In the genomic region with DNA sequence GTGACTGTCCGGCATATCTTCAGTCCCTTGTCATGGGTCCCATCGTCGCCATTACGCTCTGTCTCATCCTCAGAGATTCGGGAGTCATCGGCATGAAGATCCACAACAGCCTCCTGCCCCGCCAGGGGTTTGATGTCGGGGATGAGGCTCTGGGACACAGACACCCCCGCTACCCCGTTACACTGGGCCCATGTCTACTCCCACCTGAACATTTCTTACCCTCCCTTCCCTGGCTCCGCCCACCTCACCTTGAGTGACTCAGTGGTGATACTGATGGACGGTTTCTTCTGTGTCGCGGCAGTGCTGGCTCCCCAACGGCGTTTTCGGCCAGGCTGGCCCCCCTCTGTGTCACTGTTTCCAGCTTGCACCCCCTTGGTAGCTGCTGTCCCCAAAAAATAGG, we compare ENCODE assay signal across 43 mouse cellular contexts. TPM values are rescaled to one million over a fixed set of nuclear protein-coding genes. Genes with fewer than 3 reads are reported as not detected.
"Had no signal": no experiment of that assay in that cellular context is flagged by ENCODE, and none has a peak within 500 bp of the region (broad histone marks: within the 10 kb centered on the region; RNA-seq: fewer than 3 reads in every experiment).

No protein-coding gene starts in this region.

- H3K4me3 ChIP-seq: limb, embryonic 10.5 days; limb, embryonic 12.5 days; limb, embryonic 13.5 days; limb, embryonic 15.5 days; liver, embryonic 12.5 days; liver, embryonic 13.5 days; liver, embryonic 15.5 days; lung, embryonic 15.5 days; megakaryocyte, embryonic 14.5 days; midbrain, embryonic 10.5 days; midbrain, embryonic 12.5 days; midbrain, embryonic 13.5 days; midbrain, embryonic 15.5 days; myocyte had no signal

- H3K27me3 ChIP-seq: limb, embryonic 12.5 days; limb, embryonic 13.5 days; limb, embryonic 15.5 days; liver, embryonic 12.5 days; liver, embryonic 13.5 days; liver, embryonic 15.5 days; lung, embryonic 15.5 days; megakaryocyte, embryonic 14.5 days; midbrain, embryonic 12.5 days; midbrain, embryonic 13.5 days; midbrain, embryonic 15.5 days had no signal

- DNase-seq: left cerebral cortex, postnatal 4 days; liver; liver, embryonic 13.5 days; liver, postnatal 0 days; lung, postnatal 10 days; lung, postnatal 14 days; midbrain, embryonic 14.5 days had no signal

- H3K9ac ChIP-seq: limb, embryonic 12.5 days; limb, embryonic 13.5 days; limb, embryonic 15.5 days; liver, embryonic 12.5 days; liver, embryonic 13.5 days; liver, embryonic 14.5 days; liver, embryonic 15.5 days; liver, postnatal 0 days; lung, embryonic 14.5 days; lung, embryonic 15.5 days; midbrain, embryonic 12.5 days; midbrain, embryonic 13.5 days; midbrain, embryonic 15.5 days had no signal

- H3K4me2 ChIP-seq: limb, embryonic 12.5 days; limb, embryonic 13.5 days; limb, embryonic 15.5 days; liver, embryonic 11.5 days; liver, embryonic 12.5 days; liver, embryonic 13.5 days; liver, embryonic 15.5 days; lung, embryonic 14.5 days; lung, embryonic 15.5 days; midbrain, embryonic 11.5 days; midbrain, embryonic 12.5 days; midbrain, embryonic 13.5 days; midbrain, embryonic 15.5 days had no signal

- H3K9me3 ChIP-seq: limb, embryonic 10.5 days; limb, embryonic 12.5 days; limb, embryonic 13.5 days; limb, embryonic 15.5 days; liver, embryonic 12.5 days; liver, embryonic 13.5 days; liver, embryonic 15.5 days; lung, embryonic 15.5 days; megakaryocyte, embryonic 14.5 days; midbrain, embryonic 10.5 days; midbrain, embryonic 12.5 days; midbrain, embryonic 13.5 days; midbrain, embryonic 15.5 days had no signal

- H3K27ac ChIP-seq: limb, embryonic 10.5 days; limb, embryonic 12.5 days; limb, embryonic 13.5 days; limb, embryonic 15.5 days; liver, embryonic 12.5 days; liver, embryonic 13.5 days; liver, embryonic 14.5 days; liver, embryonic 15.5 days; lung, embryonic 15.5 days; macrophage; midbrain, embryonic 10.5 days; midbrain, embryonic 12.5 days; midbrain, embryonic 13.5 days; midbrain, embryonic 15.5 days had no signal

RNA-seq across cellular contexts. Expression of gene Gm17606, which starts 5.7 kb away (rescaled TPM):
- total RNA-seq: left cerebral cortex, adult 8-10 months; left cerebral cortex, postnatal 10 days; left cerebral cortex, postnatal 14 days; left cerebral cortex, postnatal 25 days; left cerebral cortex, postnatal 36 days; left cerebral cortex, postnatal 4 days; liver, adult 2 months; megakaryocyte progenitor cell, adult 5-6 weeks; megakaryocyte, adult 5-6 weeks; megakaryocyte-erythroid progenitor cell, adult 5-6 weeks; midbrain, postnatal 0 days; monocyte, adult 5-6 weeks had no signal
- polyA plus RNA-seq: limb, embryonic 10.5 days; limb, embryonic 11.5 days; limb, embryonic 12.5 days; limb, embryonic 13.5 days; limb, embryonic 14.5 days; liver, adult 2 months; liver, embryonic 11.5 days; liver, embryonic 12.5 days; liver, embryonic 13.5 days; liver, embryonic 14.5 days; liver, embryonic 15.5 days; liver, embryonic 16.5 days; liver, postnatal 0 days; lung, embryonic 14.5 days; lung, embryonic 15.5 days; lung, embryonic 16.5 days; lung, postnatal 0 days; macrophage; midbrain, embryonic 10.5 days; midbrain, embryonic 11.5 days; midbrain, embryonic 12.5 days; midbrain, embryonic 13.5 days; midbrain, embryonic 14.5 days; midbrain, embryonic 15.5 days; midbrain, embryonic 16.5 days; midbrain, postnatal 0 days; myocyte; neural tube, embryonic 11.5 days had no signal

RNA-seq across cellular contexts. Expression of gene Psmb11, which starts 25.2 kb away (rescaled TPM):
- total RNA-seq: left cerebral cortex, postnatal 10 days; left cerebral cortex, postnatal 4 days; liver, adult 2 months; megakaryocyte, adult 5-6 weeks; megakaryocyte-erythroid progenitor cell, adult 5-6 weeks; midbrain, postnatal 0 days; monocyte, adult 5-6 weeks had no signal
- polyA plus RNA-seq: limb, embryonic 15.5 days; liver, adult 2 months; liver, embryonic 11.5 days; liver, embryonic 12.5 days; liver, embryonic 13.5 days; liver, embryonic 15.5 days; liver, embryonic 16.5 days; liver, postnatal 0 days; lung, embryonic 14.5 days; macrophage; midbrain, embryonic 11.5 days; midbrain, embryonic 12.5 days; midbrain, embryonic 13.5 days; midbrain, embryonic 14.5 days; midbrain, embryonic 15.5 days; midbrain, embryonic 16.5 days; midbrain, postnatal 0 days; myocyte had no signal
